Mouse (Mus musculus) kidney, adult 2 months (tissue): ENCODE results near the gene Dcdc2a.

ENCODE experiments used
- CTCF ChIP-seq: fragments of 200-500 bp; conservative IDR thresholded peaks from 2 replicates; pipeline ENCODE4 v1.5.1; 2011; ENCODE audit warnings: low read depth, mild to moderate bottlenecking, control low read depth, low read length, moderate library complexity, mixed read lengths; ENCODE audit not compliant: insufficient read depth, insufficient read length
- POLR2A ChIP-seq: fragments of 200-500 bp; IDR thresholded peaks from one replicate; pipeline ENCODE4 v1.6.1; 2011; ENCODE audit warnings: low read depth, low read length, control low read depth

DNA sequence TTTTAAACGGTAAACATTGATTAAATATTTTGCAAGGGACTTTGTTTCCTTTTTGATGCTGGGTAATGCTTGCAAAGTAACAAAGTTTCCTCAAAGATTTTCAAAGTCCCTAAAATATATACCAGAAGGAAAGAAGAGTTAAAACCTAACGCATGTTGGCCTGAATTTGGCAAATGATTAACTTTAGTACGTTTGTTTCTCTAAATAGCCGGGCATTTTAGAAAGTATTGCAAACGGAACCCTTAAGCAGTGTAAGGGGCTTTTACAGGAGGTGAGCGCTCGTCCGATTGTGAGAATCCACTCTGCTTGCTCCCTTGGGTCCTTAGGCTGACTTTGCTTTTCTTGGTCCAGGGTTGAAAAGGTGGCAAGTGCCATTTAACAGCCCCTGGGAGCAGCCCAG is 41.5 kb downstream of the Dcdc2a start:
- no peak for TF ChIP-seq POLR2A
- no peak for TF ChIP-seq CTCF
